Comparison of ENCODE assay signal across 10 mouse cellular contexts in the genomic region with DNA sequence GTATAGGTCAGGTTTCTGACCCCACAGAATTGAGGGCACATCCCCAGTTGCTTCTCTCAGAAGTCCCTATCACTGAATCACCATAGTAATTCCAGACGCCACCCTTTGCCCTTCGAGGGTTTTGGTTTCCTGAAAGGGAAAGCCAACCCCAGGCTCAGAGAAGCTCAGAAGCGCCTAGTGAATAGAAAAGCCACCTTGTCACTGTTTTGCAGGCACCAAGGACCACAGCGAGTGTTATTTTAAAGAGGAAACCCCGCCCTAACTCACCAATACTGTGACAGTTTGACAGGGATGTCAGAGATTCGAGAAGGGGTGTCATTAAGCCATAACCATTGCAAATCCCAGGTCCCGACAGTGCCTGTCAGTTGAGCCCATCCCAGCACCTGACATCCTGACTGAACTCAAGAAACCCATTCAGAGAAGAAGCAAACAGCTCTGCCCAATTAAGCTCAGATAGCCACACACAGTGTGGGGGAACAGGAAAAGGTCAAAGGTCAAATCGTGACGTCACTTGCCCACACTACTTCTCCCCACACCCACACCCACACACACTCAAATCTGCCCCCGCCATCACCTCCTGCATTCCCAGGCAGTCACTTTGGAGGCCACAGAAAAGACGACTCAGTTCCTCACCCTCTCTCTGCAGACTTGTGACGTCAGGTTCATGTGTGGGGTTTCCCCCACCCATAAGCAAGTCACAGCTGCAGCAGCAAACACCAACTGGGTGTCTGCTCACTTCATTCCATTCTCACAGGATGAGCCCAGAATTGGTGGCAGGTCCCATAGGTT. TPM values are rescaled to one million over a fixed set of nuclear protein-coding genes. Genes with fewer than 3 reads are reported as not detected.
DNase-seq lines count a peak whose midpoint lies in the region; ATAC-seq and TF ChIP-seq lines count a peak whose summit lies in the region.
"Had no signal": no experiment of that assay in that cellular context is flagged by ENCODE, and none has a peak within 500 bp of the region (broad histone marks: within the 10 kb centered on the region; RNA-seq: fewer than 3 reads in every experiment).

No protein-coding gene starts in this region.

- whole genome bisulfite sequencing in liver, postnatal 0 days (ENCODE audit: insufficient replicate concordance): 35% methylated on average over 12 of the region's 12 CpGs

- TF ChIP-seq EP300 in liver, postnatal 0 days (IDR thresholded peaks at IDR 0.05; ENCODE audit: low read depth): no peak

- H3K4me2 ChIP-seq in liver, postnatal 0 days (ENCODE audit: low read depth, low read length): no peak overlapping the region
- H3K4me2 ChIP-seq: limb, embryonic 13.5 days had no signal

- no peak overlapping the region for H3K27ac ChIP-seq in liver, postnatal 0 days (ENCODE audit: low read depth)
- H3K27ac ChIP-seq: limb, embryonic 13.5 days had no signal

- no peaks in the 10 kb centered on the region for H3K36me3 ChIP-seq in liver, postnatal 0 days (replicated peaks; ENCODE audit: insufficient read depth, low read length)
- H3K36me3 ChIP-seq: limb, embryonic 13.5 days had no signal

- no peaks in the 10 kb centered on the region for H3K9me3 ChIP-seq in liver, postnatal 0 days (ENCODE audit: low read length)
- H3K9me3 ChIP-seq: limb, embryonic 13.5 days had no signal

- ATAC-seq in liver, postnatal 0 days: peak; percentile 41

- intact Hi-C loops in left cerebral cortex, postnatal 10 days (cut with DNase I): no loop called here

- no peak overlapping the region for H3K4me3 ChIP-seq in liver, postnatal 0 days (ENCODE audit: low read depth, low read length)
- H3K4me3 ChIP-seq: limb, embryonic 13.5 days had no signal

- peak; percentile 28 for DNase-seq in liver, postnatal 0 days
- DNase-seq in liver (no peak), NIH3T3 (ENCODE audit: low read depth) (peak; percentile 33)
- DNase-seq in lung, postnatal 10 days: peak; percentile 26
- DNase-seq in thymus, adult 18-20 months: peak; percentile 48 to 68
- DNase-seq in left cerebral cortex, postnatal 10 days (ENCODE audit: extremely low spot score in 1 of 2, low spot score in 2 of 2): no peak
- DNase-seq in urinary bladder, postnatal 14 days (ENCODE audit: low spot score): no peak
- DNase-seq in urinary bladder, adult 18-20 months (ENCODE audit: low spot score in 2 of 2): no peak
- DNase-seq: heart, postnatal 4 days had no signal

- H3K27me3 ChIP-seq in liver, postnatal 0 days (ENCODE audit: insufficient read depth, low read length): no peaks in the 10 kb centered on the region
- H3K27me3 ChIP-seq: limb, embryonic 13.5 days had no signal

- peaks cover 11% of the 10 kb centered on the region; the same call in 1 of the 2 replicates for H3K4me1 ChIP-seq in liver, postnatal 0 days (ENCODE audit: insufficient read depth)
- H3K4me1 ChIP-seq: limb, embryonic 13.5 days had no signal

- no peak overlapping the region for H3K9ac ChIP-seq in liver, postnatal 0 days (replicated peaks)
- H3K9ac ChIP-seq: limb, embryonic 13.5 days had no signal

- TF ChIP-seq CTCF in liver, postnatal 0 days (IDR thresholded peaks at IDR 0.05; ENCODE audit: low read depth): no peak

RNA-seq across cellular contexts. Expression of gene Gfod1, which starts 35.2 kb away (rescaled TPM):
- polyA plus RNA-seq in liver, postnatal 0 days (2015; fragmentation: Nextera tagmentation; extraction: Ambion mirVana): 0.58 and 0.81 TPM in 2 replicates
- total RNA-seq in left cerebral cortex, postnatal 10 days (2021): 10 to 100 TPM; 41.6 to 43.3 TPM

Comparison
In these comparisons a context has a peak if more than half of its experiments do, and no peak if none do; other contexts are left out.
1. DNase-seq: peak in liver, postnatal 0 days (single experiment), NIH3T3 (single experiment), lung, postnatal 10 days (single experiment) and thymus, adult 18-20 months (2 of 2); none in liver (single experiment), left cerebral cortex, postnatal 10 days (0 of 2), urinary bladder, postnatal 14 days (single experiment) and urinary bladder, adult 18-20 months (0 of 2).